Mouse (Mus musculus): ENCODE results near the gene Ccdc71. TPM values are rescaled to one million over a fixed set of nuclear protein-coding genes. Genes with fewer than 3 reads are reported as not detected.

The Ccdc71 gene
- total and polyA plus RNA-seq, 3 experiments = 14.5 to 33.0 (median 16.1) TPM

DNA sequence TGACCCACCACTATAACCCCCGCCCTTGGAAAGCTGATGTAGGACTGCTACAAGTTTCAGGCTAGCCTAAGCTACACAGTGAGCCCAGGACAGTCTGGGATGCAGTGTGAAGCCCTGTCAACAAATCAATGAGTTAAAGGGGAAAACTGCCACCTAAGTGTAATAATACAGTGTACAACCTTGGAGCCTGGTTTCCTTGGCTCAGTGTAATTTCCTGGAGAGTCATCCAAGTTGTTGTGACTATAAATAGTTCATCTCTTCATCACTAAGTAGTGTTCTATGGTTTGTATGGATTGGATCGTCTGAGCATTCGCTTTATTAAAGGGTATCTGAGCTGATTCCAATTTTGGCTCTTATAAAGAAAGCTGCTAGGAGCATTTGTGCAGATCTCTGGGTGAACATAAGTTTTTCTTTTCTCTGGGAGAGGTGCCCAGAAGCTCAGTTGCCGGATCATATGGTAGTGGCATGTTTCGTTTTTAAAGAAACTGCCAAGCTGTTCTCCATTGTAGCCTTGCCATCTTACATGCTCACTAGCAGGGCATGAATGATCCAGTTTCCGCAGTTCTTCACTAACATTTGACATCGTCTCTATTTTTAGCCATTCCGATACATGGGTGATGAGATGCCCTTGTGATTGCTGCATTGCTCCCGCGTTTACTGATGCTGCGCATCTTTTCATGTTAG lies 18.9 kb upstream of the Ccdc71 start:
- Histone ChIP-seq H3K9me3 (replicated peaks; ENCODE audit: low read length) (no peaks in the 10 kb centered on the region), H3K9ac (ENCODE audit: insufficient read depth, low read depth) (no peak overlapping the region), H3K4me1 (ENCODE audit: control insufficient read depth in 1 of 2, insufficient read depth in 2 of 2) (peaks cover 0 to 6% of the 10 kb centered on the region in 2 experiments; a peak in 2 of 4 replicates), H3K27ac (ENCODE audit: insufficient read depth, low read depth) (no peak overlapping the region), H3K36me3 (replicated peaks in 1 of 2; ENCODE audit: control insufficient read depth in 1 of 2, insufficient read depth in 1 of 2, low read length in 1 of 2) (no peaks in the 10 kb centered on the region), H3K27me3 (replicated peaks) (peaks cover 23% of the 10 kb centered on the region), H3K79me2 (replicated peaks; ENCODE audit: control insufficient read depth, extremely low read depth, insufficient read depth, poor library complexity, severe bottlenecking) (no peaks in the 10 kb centered on the region), H3K4me3 (replicated peaks in 1 of 3; ENCODE audit: low read depth in 2 of 3, low read length in 2 of 3, poor library complexity in 1 of 3) (no peak overlapping the region), H3K4me2 (ENCODE audit: insufficient read depth, low read depth, poor library complexity, severe bottlenecking) (no peak overlapping the region)
- in situ Hi-C loops (cut with MboI; ENCODE audit: low pct_ligation_motif_present, low pct_unique_long_range_greater_than_20kb, low sequenced_read_pairs) (no loop called here), dilution Hi-C loops (cut with MboI; ENCODE audit: extremely low pct_ligation_motif_present, extremely low pct_unique_long_range_greater_than_20kb, low sequenced_read_pairs) (no loop called here)
- no peak for DNase-seq (ENCODE audit: extremely low read depth)
- TF ChIP-seq MAFK (IDR thresholded peaks at IDR 0.05; ENCODE audit: insufficient replicate concordance, low read length) (no peak), UBTF (IDR thresholded peaks at IDR 0.05; ENCODE audit: low read depth, low read length) (no peak), ETS1 (conservative IDR thresholded peaks at IDR 0.05; ENCODE audit: low read depth, low read length) (no peak), CTCF (conservative IDR thresholded peaks at IDR 0.05 in 1 of 2, IDR thresholded peaks at IDR 0.05 in 1 of 2; ENCODE audit: low read depth in 2 of 2, low read length in 2 of 2) (no peak), JUN (IDR thresholded peaks at IDR 0.05; ENCODE audit: insufficient read depth, low read depth, low read length) (no peak), MAZ (IDR thresholded peaks at IDR 0.05; ENCODE audit: low read depth, low read length) (no peak)

DNA sequence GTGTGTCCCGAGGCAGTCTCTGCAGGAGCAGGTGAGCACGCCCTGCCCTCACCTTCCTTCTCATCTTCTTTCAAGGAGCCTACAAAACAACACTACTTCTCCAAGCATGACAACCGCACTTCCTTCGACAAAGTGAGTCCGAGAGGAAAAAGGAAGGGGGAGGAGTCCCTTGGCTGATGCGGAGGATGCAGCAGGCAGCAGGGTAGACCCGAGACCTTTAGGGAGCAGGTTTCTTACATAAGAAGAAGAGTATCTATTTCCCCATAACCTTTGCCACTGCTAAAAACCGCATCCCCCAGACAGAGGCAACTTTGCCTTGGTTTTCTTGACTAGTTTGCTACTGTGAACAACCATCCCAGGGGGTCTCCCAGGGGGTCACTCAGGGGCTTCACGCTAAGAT lies 15.2 kb upstream of the Ccdc71 start:
- Histone ChIP-seq H3K9ac (ENCODE audit: insufficient read depth, low read depth) (no peak overlapping the region), H3K4me2 (ENCODE audit: insufficient read depth, low read depth, poor library complexity, severe bottlenecking) (no peak overlapping the region), H3K4me1 (ENCODE audit: control insufficient read depth in 1 of 2, insufficient read depth in 2 of 2) (peaks cover 0 to 6% of the 10 kb centered on the region in 2 experiments; a peak in 2 of 4 replicates), H3K36me3 (replicated peaks in 1 of 2; ENCODE audit: control insufficient read depth in 1 of 2, insufficient read depth in 1 of 2, low read length in 1 of 2) (no peaks in the 10 kb centered on the region), H3K27ac (ENCODE audit: insufficient read depth, low read depth) (no peak overlapping the region), H3K4me3 (replicated peaks in 1 of 3; ENCODE audit: low read depth in 2 of 3, low read length in 2 of 3, poor library complexity in 1 of 3) (no peak overlapping the region), H3K79me2 (replicated peaks; ENCODE audit: control insufficient read depth, extremely low read depth, insufficient read depth, poor library complexity, severe bottlenecking) (no peaks in the 10 kb centered on the region), H3K27me3 (replicated peaks) (peaks cover 1% of the 10 kb centered on the region), H3K9me3 (replicated peaks; ENCODE audit: low read length) (no peaks in the 10 kb centered on the region)
- in situ Hi-C loops (cut with MboI; ENCODE audit: low pct_ligation_motif_present, low pct_unique_long_range_greater_than_20kb, low sequenced_read_pairs) (no loop called here), dilution Hi-C loops (cut with MboI; ENCODE audit: extremely low pct_ligation_motif_present, extremely low pct_unique_long_range_greater_than_20kb, low sequenced_read_pairs) (no loop called here)
- TF ChIP-seq CHD2 (IDR thresholded peaks at IDR 0.05; ENCODE audit: low read length) = no peak
- no peak for TF ChIP-seq RCOR1 (conservative IDR thresholded peaks at IDR 0.05; ENCODE audit: low read depth, low read length)
- TF ChIP-seq NRF1 (IDR thresholded peaks at IDR 0.05; ENCODE audit: low read depth, low read length) = no peak
- no peak for TF ChIP-seq RAD21 (IDR thresholded peaks at IDR 0.05; ENCODE audit: low read depth, low read length)
- TF ChIP-seq MAZ (IDR thresholded peaks at IDR 0.05; ENCODE audit: low read depth, low read length) = no peak
- no peak for TF ChIP-seq ETS1 (conservative IDR thresholded peaks at IDR 0.05; ENCODE audit: low read depth, low read length)
- no peak for DNase-seq (ENCODE audit: extremely low read depth)

DNA sequence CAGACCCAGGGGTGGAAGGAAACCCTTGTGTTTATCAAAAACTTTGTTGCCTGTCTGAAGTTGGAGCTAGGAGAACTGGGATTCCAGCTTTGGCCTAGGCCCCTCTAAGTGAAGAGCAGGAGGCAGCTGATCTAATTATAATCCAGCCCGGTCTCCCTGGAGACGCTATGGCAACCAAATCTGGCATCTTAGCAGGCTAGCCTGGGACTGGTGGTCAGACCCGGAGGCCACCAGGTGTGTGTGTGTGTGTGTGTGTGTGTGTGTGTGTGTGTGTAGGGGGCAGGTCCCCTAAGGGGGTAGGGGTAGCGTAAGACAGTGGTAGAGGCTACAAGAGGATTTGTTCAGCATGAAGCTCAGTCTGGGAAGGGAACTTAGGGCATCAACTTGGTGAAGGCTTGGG lies 10.5 kb upstream of the Ccdc71 start:
- H3K4me2 ChIP-seq (ENCODE audit: insufficient read depth, low read depth, poor library complexity, severe bottlenecking) = no peak overlapping the region
- in situ Hi-C loops (cut with MboI; ENCODE audit: low pct_ligation_motif_present, low pct_unique_long_range_greater_than_20kb, low sequenced_read_pairs) = no loop called here

More for the DNA sequence above, 10.5 kb upstream of the Ccdc71 start:
- no peaks in the 10 kb centered on the region for H3K36me3 ChIP-seq (replicated peaks in 1 of 2; ENCODE audit: control insufficient read depth in 1 of 2, insufficient read depth in 1 of 2, low read length in 1 of 2)
- no peaks in the 10 kb centered on the region for H3K9me3 ChIP-seq (replicated peaks; ENCODE audit: low read length)
- DNase-seq (ENCODE audit: extremely low read depth) = no peak
- H3K27ac ChIP-seq (ENCODE audit: insufficient read depth, low read depth) = no peak overlapping the region
- H3K27me3 ChIP-seq (replicated peaks) = peaks cover 9% of the 10 kb centered on the region
- no peak overlapping the region for H3K9ac ChIP-seq (ENCODE audit: insufficient read depth, low read depth)
- H3K4me3 ChIP-seq (replicated peaks in 1 of 3; ENCODE audit: low read depth in 2 of 3, low read length in 2 of 3, poor library complexity in 1 of 3) = no peak overlapping the region
- dilution Hi-C loops (cut with MboI; ENCODE audit: extremely low pct_ligation_motif_present, extremely low pct_unique_long_range_greater_than_20kb, low sequenced_read_pairs) = no loop called here
- peaks cover 0 to 13% of the 10 kb centered on the region in 2 experiments; a peak in 3 of 4 replicates for H3K4me1 ChIP-seq (ENCODE audit: control insufficient read depth in 1 of 2, insufficient read depth in 2 of 2)
- H3K79me2 ChIP-seq (replicated peaks; ENCODE audit: control insufficient read depth, extremely low read depth, insufficient read depth, poor library complexity, severe bottlenecking) = no peaks in the 10 kb centered on the region
- no peak for TF ChIP-seq USF2 (conservative IDR thresholded peaks at IDR 0.05; ENCODE audit: low read depth, low read length)
- TF ChIP-seq EP300 (IDR thresholded peaks at IDR 0.05; ENCODE audit: low read length) = no peak
- TF ChIP-seq RAD21 (IDR thresholded peaks at IDR 0.05; ENCODE audit: low read depth, low read length) = no peak
- no peak for TF ChIP-seq RCOR1 (conservative IDR thresholded peaks at IDR 0.05; ENCODE audit: low read depth, low read length)
- TF ChIP-seq GABPA (IDR thresholded peaks at IDR 0.05; ENCODE audit: insufficient replicate concordance, low read depth, low read length) = no peak
- no peak for TF ChIP-seq PAX5 (IDR thresholded peaks at IDR 0.05; ENCODE audit: low read length)
- TF ChIP-seq NELFE (IDR thresholded peaks at IDR 0.05; ENCODE audit: low read depth, low read length) = no peak
